ENCODE assay signal across 9 mouse cellular contexts in the genomic region with DNA sequence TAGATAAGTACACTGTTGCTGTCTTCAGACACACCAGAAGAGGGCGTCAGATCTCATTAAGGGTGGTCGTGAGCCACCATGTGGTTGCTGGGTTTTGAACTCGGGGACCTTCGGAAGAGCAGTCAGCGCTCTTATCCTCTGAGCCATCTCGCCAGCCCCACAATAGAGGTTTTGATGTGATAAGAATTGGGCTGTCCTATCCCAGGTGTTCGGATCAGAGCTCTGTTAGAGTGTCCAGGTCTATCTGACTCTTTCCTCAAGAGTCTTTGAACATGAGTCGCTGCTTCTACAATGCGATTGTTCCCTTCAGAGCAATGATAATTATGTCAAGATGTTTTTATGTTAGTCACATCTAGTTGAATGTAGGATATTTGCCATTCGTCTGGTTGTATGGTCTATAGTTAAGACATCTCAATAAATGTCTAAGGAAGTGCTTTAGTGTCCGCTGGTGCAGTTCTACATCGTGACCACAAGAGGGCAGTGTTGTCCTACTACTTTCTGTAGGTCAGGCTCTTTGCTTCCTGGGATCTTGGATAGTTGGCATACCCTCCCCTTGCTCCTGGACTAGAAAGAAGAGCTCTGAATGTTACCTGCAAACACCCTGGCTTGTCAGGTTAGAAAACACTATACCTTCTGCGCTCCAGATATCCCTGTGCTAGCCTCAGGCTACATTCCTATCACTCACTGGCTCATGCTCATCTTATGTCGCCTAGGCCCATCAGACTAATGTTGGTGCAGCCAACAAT. TPM values are rescaled to one million over a fixed set of nuclear protein-coding genes. Genes with fewer than 3 reads are reported as not detected.
A peak's percentile ranks its signal among the peaks of the same experiment; 100 is the strongest.
DNase-seq lines count a peak whose midpoint lies in the region; ATAC-seq and TF ChIP-seq lines count a peak whose summit lies in the region.
"Had no signal": no experiment of that assay in that cellular context is flagged by ENCODE, and none has a peak within 500 bp of the region (broad histone marks: within the 10 kb centered on the region; RNA-seq: fewer than 3 reads in every experiment).

No protein-coding gene starts in this region.

- intact Hi-C loops in heart, adult 2 months (cut with DNase I), result loop anchor here (1.0 to 5.0 kb wide), 3 partner anchors 94 to 598 kb away; no protein-coding TSS in a partner anchor
- intact Hi-C loops in heart, postnatal 36 days (cut with DNase I), result loop anchor here (1.0 to 5.0 kb wide), 2 partner anchors 94 to 593 kb away; no protein-coding TSS in a partner anchor

- no peak for TF ChIP-seq EP300 in heart, adult 2 months (IDR thresholded peaks at IDR 0.05; ENCODE audit: insufficient read depth, low read depth, low read length)

- WGBS in heart, adult 2 months, result 33% methylated on average over 14 of the region's 14 CpGs
- 36% methylated on average over 14 of the region's 14 CpGs for whole genome bisulfite sequencing in limb, embryonic 10.5 days
- WGBS in neural tube, embryonic 14.5 days, result 38% methylated on average over 14 of the region's 14 CpGs

- peak; percentile 81 for ATAC-seq in neural tube, embryonic 14.5 days (ENCODE audit: low read depth)

- H3K4me3 ChIP-seq in heart, adult 2 months, result no peak overlapping the region
- no peak overlapping the region for H3K4me3 ChIP-seq in limb, embryonic 10.5 days
- H3K4me3 ChIP-seq in neural tube, embryonic 14.5 days (ENCODE audit: low read depth, low read length), result no peak overlapping the region
- H3K4me3 ChIP-seq: limb, embryonic 15.5 days had no signal

- no peak for DNase-seq in heart, adult 2 months
- no peak for DNase-seq in heart, adult 9 months (ENCODE audit: low spot score in 2 of 2)
- peak; percentile 27 for DNase-seq in CD4-positive helper T cell, adult 2 months (ENCODE audit: low read depth, low spot score)
- DNase-seq in brain, embryonic 14.5 days (ENCODE audit: low read depth), result peak; percentile 86
- DNase-seq in heart, postnatal 36 days, result peak; percentile 5 to 12
- DNase-seq in limb, embryonic 10.5 days (ENCODE audit: low spot score), result peak; percentile 63
- DNase-seq in frontal cortex, postnatal 10 days (ENCODE audit: low spot score in 2 of 2), result no peak

- H3K27ac ChIP-seq in heart, adult 2 months, result no peak overlapping the region
- no peak overlapping the region for H3K27ac ChIP-seq in limb, embryonic 10.5 days
- no peak overlapping the region for H3K27ac ChIP-seq in neural tube, embryonic 14.5 days (ENCODE audit: low read depth, low read length)
- H3K27ac ChIP-seq: limb, embryonic 15.5 days had no signal

- no peaks in the 10 kb centered on the region for H3K79me2 ChIP-seq in heart, adult 2 months (replicated peaks; ENCODE audit: control insufficient read depth, insufficient read depth, low read length)

- 0 out of 2 replicates have a peak, but pooled peaks cover 1% of the 10 kb centered on the region for H3K27me3 ChIP-seq in heart, adult 2 months (ENCODE audit: control insufficient read depth, insufficient read depth, low read length)
- H3K27me3 ChIP-seq in limb, embryonic 10.5 days (ENCODE audit: low read depth, poor library complexity, severe bottlenecking), result no peaks in the 10 kb centered on the region
- no peaks in the 10 kb centered on the region for H3K27me3 ChIP-seq in neural tube, embryonic 14.5 days (ENCODE audit: control insufficient read depth, insufficient read depth, low read length)

- no peaks in the 10 kb centered on the region for H3K4me1 ChIP-seq in heart, adult 2 months (ENCODE audit: control insufficient read depth, insufficient read depth, low read length)
- H3K4me1 ChIP-seq in limb, embryonic 10.5 days, result no peaks in the 10 kb centered on the region
- H3K4me1 ChIP-seq in neural tube, embryonic 14.5 days (ENCODE audit: control insufficient read depth, insufficient read depth, low read length), result no peaks in the 10 kb centered on the region
- H3K4me1 ChIP-seq: limb, embryonic 15.5 days had no signal

- no peaks in the 10 kb centered on the region for H3K36me3 ChIP-seq in heart, adult 2 months (ENCODE audit: control insufficient read depth, insufficient read depth, low read length)
- no peaks in the 10 kb centered on the region for H3K36me3 ChIP-seq in limb, embryonic 10.5 days
- H3K36me3 ChIP-seq in neural tube, embryonic 14.5 days (ENCODE audit: control insufficient read depth, insufficient read depth, low read length), result no peaks in the 10 kb centered on the region
- H3K36me3 ChIP-seq: limb, embryonic 15.5 days had no signal

- peak; percentile 92 for TF ChIP-seq CTCF in heart, adult 2 months (IDR thresholded peaks at IDR 0.05)
- peak; percentile 93 for TF ChIP-seq CTCF in brain, embryonic 14.5 days (IDR thresholded peaks at IDR 0.05; ENCODE audit: borderline replicate concordance, extremely low read depth, insufficient read depth, insufficient read length)

- no peak overlapping the region for H3K4me2 ChIP-seq in neural tube, embryonic 14.5 days (ENCODE audit: low read depth, low read length)
- H3K4me2 ChIP-seq: limb, embryonic 15.5 days had no signal

- no peak overlapping the region for H3K9ac ChIP-seq in heart, adult 2 months (ENCODE audit: low read depth, low read length)
- H3K9ac ChIP-seq in neural tube, embryonic 14.5 days (replicated peaks; ENCODE audit: low read depth, low read length), result no peak overlapping the region
- H3K9ac ChIP-seq: limb, embryonic 15.5 days had no signal

- no peaks in the 10 kb centered on the region for H3K9me3 ChIP-seq in limb, embryonic 10.5 days (replicated peaks)
- no peaks in the 10 kb centered on the region for H3K9me3 ChIP-seq in neural tube, embryonic 14.5 days (ENCODE audit: control insufficient read depth, low read length)
- H3K9me3 ChIP-seq: limb, embryonic 15.5 days had no signal

- no peak for TF ChIP-seq POLR2A in heart, adult 2 months (IDR thresholded peaks at IDR 0.05; ENCODE audit: insufficient read depth, low read depth, low read length)
- TF ChIP-seq POLR2A in brain, embryonic 14.5 days (IDR thresholded peaks at IDR 0.05; ENCODE audit: borderline replicate concordance, extremely low read depth, insufficient read depth, insufficient read length, poor library complexity, severe bottlenecking), result no peak

RNA-seq across cellular contexts. Expression of gene 4933414I15Rik, which starts 3.8 kb away (rescaled TPM):
- total RNA-seq in heart, adult 2 months (2021), result not detected
- polyA plus RNA-seq in heart, adult 2 months (2012; rRNA removed), result not detected in 2 replicates
- polyA plus RNA-seq in brain, embryonic 14.5 days (2012; rRNA removed), result not detected in 2 replicates
- not detected for total RNA-seq in heart, postnatal 36 days (2021)
- polyA plus RNA-seq in limb, embryonic 10.5 days (2016; fragmentation: Nextera tagmentation; extraction: Ambion mirVana), result not detected in 2 replicates
- not detected in 2 replicates for polyA plus RNA-seq in neural tube, embryonic 14.5 days (2014; fragmentation: Nextera tagmentation; extraction: Ambion mirVana)
- polyA plus RNA-seq: limb, embryonic 15.5 days had no signal

RNA-seq across cellular contexts. Expression of gene Zfp354b, which starts 8.4 kb away (rescaled TPM):
- 1 to 10 TPM; 1.3 TPM for total RNA-seq in heart, adult 2 months (2021)
- polyA plus RNA-seq in heart, adult 2 months (2012; rRNA removed), result 0.45 and 0.79 TPM in 2 replicates
- polyA plus RNA-seq in brain, embryonic 14.5 days (2012; rRNA removed), result 2.6 and 2.7 TPM in 2 replicates
- total RNA-seq in heart, postnatal 36 days (2021), result 1 to 10 TPM; 1.4 TPM
- polyA plus RNA-seq in limb, embryonic 10.5 days (2016; fragmentation: Nextera tagmentation; extraction: Ambion mirVana), result 0.75 and 0.96 TPM in 2 replicates
- 5.0 TPM in 2 replicates for polyA plus RNA-seq in neural tube, embryonic 14.5 days (2014; fragmentation: Nextera tagmentation; extraction: Ambion mirVana)

RNA-seq across cellular contexts. Expression of gene Prop1, which starts 13.8 kb away (rescaled TPM):
- total RNA-seq in heart, adult 2 months (2021), result not detected
- not detected in 2 replicates for polyA plus RNA-seq in heart, adult 2 months (2012; rRNA removed)
- polyA plus RNA-seq in brain, embryonic 14.5 days (2012; rRNA removed), result not detected in 2 replicates
- not detected for total RNA-seq in heart, postnatal 36 days (2021)
- not detected in 2 replicates for polyA plus RNA-seq in limb, embryonic 10.5 days (2016; fragmentation: Nextera tagmentation; extraction: Ambion mirVana)
- polyA plus RNA-seq in neural tube, embryonic 14.5 days (2014; fragmentation: Nextera tagmentation; extraction: Ambion mirVana), result not detected in 2 replicates
- polyA plus RNA-seq: limb, embryonic 15.5 days had no signal

RNA-seq across cellular contexts. Expression of gene Zfp2, which starts 23.8 kb away (rescaled TPM):
- 1 to 10 TPM; 2.9 to 3.0 TPM for total RNA-seq in heart, adult 2 months (2021)
- 0.78 and 3.2 TPM in 2 replicates for polyA plus RNA-seq in heart, adult 2 months (2012; rRNA removed)
- 20.7 and 25.5 TPM in 2 replicates for polyA plus RNA-seq in brain, embryonic 14.5 days (2012; rRNA removed)
- 1 to 10 TPM; 3.1 TPM for total RNA-seq in heart, postnatal 36 days (2021)
- 19.7 and 21.0 TPM in 2 replicates for polyA plus RNA-seq in limb, embryonic 10.5 days (2016; fragmentation: Nextera tagmentation; extraction: Ambion mirVana)
- polyA plus RNA-seq in neural tube, embryonic 14.5 days (2014; fragmentation: Nextera tagmentation; extraction: Ambion mirVana), result 48.0 and 55.8 TPM in 2 replicates

RNA-seq across cellular contexts. Expression of gene Olfr1378, which starts 26.5 kb away (rescaled TPM):
- total RNA-seq in heart, adult 2 months (2021), result not detected
- not detected in 2 replicates for polyA plus RNA-seq in heart, adult 2 months (2012; rRNA removed)
- not detected in 2 replicates for polyA plus RNA-seq in brain, embryonic 14.5 days (2012; rRNA removed)
- total RNA-seq in heart, postnatal 36 days (2021), result not detected
- not detected in 2 replicates for polyA plus RNA-seq in limb, embryonic 10.5 days (2016; fragmentation: Nextera tagmentation; extraction: Ambion mirVana)
- polyA plus RNA-seq in neural tube, embryonic 14.5 days (2014; fragmentation: Nextera tagmentation; extraction: Ambion mirVana), result not detected in 2 replicates
- polyA plus RNA-seq: limb, embryonic 15.5 days had no signal

Comparison
In these comparisons a context has a peak if more than half of its experiments do, and no peak if none do; other contexts are left out.
1. DNase-seq: peak in CD4-positive helper T cell, adult 2 months (single experiment), brain, embryonic 14.5 days (single experiment), heart, postnatal 36 days (2 of 2) and limb, embryonic 10.5 days (single experiment); none in heart, adult 2 months (0 of 2), heart, adult 9 months (0 of 2) and frontal cortex, postnatal 10 days (0 of 2).